8 mouse cellular contexts compared by ENCODE assay signal in genomic region chr10:93275212-93276136, GRCm38 (mm10). TPM values are rescaled to one million over a fixed set of nuclear protein-coding genes. Genes with fewer than 3 reads are reported as not detected.
DNase-seq lines count a peak whose midpoint lies in the region; ATAC-seq lines count a peak whose summit lies in the region.

No protein-coding gene starts in this region.

- 54% methylated on average over 25 of the region's 25 CpGs for WGBS in forebrain, embryonic 10.5 days
- WGBS in large intestine, adult 2 months: 49% methylated on average over 25 of the region's 25 CpGs
- 35% methylated on average over 25 of the region's 25 CpGs for WGBS in midbrain, embryonic 12.5 days

- no peaks in the 10 kb centered on the region for H3K9me3 ChIP-seq in forebrain, embryonic 10.5 days
- no peaks in the 10 kb centered on the region for H3K9me3 ChIP-seq in midbrain, embryonic 12.5 days

- H3K36me3 ChIP-seq in forebrain, embryonic 10.5 days (replicated peaks): peaks cover 11% of the 10 kb centered on the region; the same call in 1 of the 2 replicates
- H3K36me3 ChIP-seq in midbrain, embryonic 12.5 days: no peaks in the 10 kb centered on the region

- H3K4me3 ChIP-seq in forebrain, embryonic 10.5 days: peak overlapping the region; percentile 46
- H3K4me3 ChIP-seq in midbrain, embryonic 12.5 days: peak overlapping the region; percentile 37; the same call in 1 of the 2 replicates

- peak overlapping the region; percentile 62 for H3K27ac ChIP-seq in forebrain, embryonic 10.5 days
- H3K27ac ChIP-seq in midbrain, embryonic 12.5 days (replicated peaks): peak overlapping the region; percentile 60

- DNase-seq in 3134 (ENCODE audit: extremely low read depth, insufficient read length, low spot score) (peak; percentile 50), MN1 (ENCODE audit: low spot score) (peak; percentile 75)
- DNase-seq in forebrain, embryonic 10.5 days (ENCODE audit: extremely low spot score, low spot score): no peak
- DNase-seq in large intestine, adult 2 months (ENCODE audit: low read depth, low spot score): peak; percentile 56
- no peak for DNase-seq in adrenal gland, postnatal 10 days
- no peak for DNase-seq in kidney, adult 9 months
- no peak for DNase-seq in gastrocnemius, adult 18-20 months (ENCODE audit: low spot score)

- H3K4me1 ChIP-seq in forebrain, embryonic 10.5 days: peaks cover 42% of the 10 kb centered on the region
- H3K4me1 ChIP-seq in midbrain, embryonic 12.5 days: peaks cover 28% of the 10 kb centered on the region

- ATAC-seq in midbrain, embryonic 12.5 days (ENCODE audit: low FRiP score, low read depth): peak; percentile 75

- H3K27me3 ChIP-seq in forebrain, embryonic 10.5 days (ENCODE audit: poor library complexity, severe bottlenecking): peaks cover 8% of the 10 kb centered on the region; the same call in 1 of the 2 replicates
- H3K27me3 ChIP-seq in midbrain, embryonic 12.5 days: peaks cover 4% of the 10 kb centered on the region; the same call in 1 of the 2 replicates

- peak overlapping the region; percentile 55 for H3K4me2 ChIP-seq in midbrain, embryonic 12.5 days (replicated peaks)

- H3K9ac ChIP-seq in midbrain, embryonic 12.5 days (replicated peaks): no peak overlapping the region

RNA-seq across cellular contexts. Expression of gene Elk3, which starts 35.5 kb away (rescaled TPM):
- 13.1 and 14.5 TPM in 2 replicates for polyA plus RNA-seq in forebrain, embryonic 10.5 days (2016; fragmentation: Nextera tagmentation; extraction: Ambion mirVana)
- 10.5 and 11.6 TPM in 2 replicates for polyA plus RNA-seq in large intestine, adult 2 months (2012; rRNA removed)
- polyA plus RNA-seq in midbrain, embryonic 12.5 days (2016; fragmentation: Nextera tagmentation; extraction: Ambion mirVana): 10.8 and 11.3 TPM in 2 replicates
- 10 to 100 TPM; 58.4 to 70.4 TPM for total RNA-seq in adrenal gland, postnatal 10 days (2021)
- total RNA-seq in gastrocnemius, adult 18-20 months (2021): 10 to 100 TPM in 1 of 2 experiments, 1 to 10 TPM in 1; 7.2 to 11.4 TPM

Comparison
In these comparisons a context has a peak if more than half of its experiments do, and no peak if none do; other contexts are left out.
1. DNase-seq: peak in 3134 (single experiment), MN1 (single experiment) and large intestine, adult 2 months (single experiment); none in forebrain, embryonic 10.5 days (single experiment), adrenal gland, postnatal 10 days (single experiment), kidney, adult 9 months (single experiment) and gastrocnemius, adult 18-20 months (single experiment).